Mouse (Mus musculus): ENCODE results near the gene Plekha4. TPM values are rescaled to one million over a fixed set of nuclear protein-coding genes. Genes with fewer than 3 reads are reported as not detected.

The Plekha4 gene
- polyA plus RNA-seq, 1 experiment from 2014 or later, result 1.1 TPM

- Histone ChIP-seq H3K27ac (replicated peaks) (no peak overlapping the region), H3K4me3 (no peak overlapping the region), H3K9me3 (peaks cover 3% of the 10 kb centered on the region; the same call in 1 of the 2 replicates), H3K9ac (no peak overlapping the region), H3K27me3 (replicated peaks) (no peaks in the 10 kb centered on the region), H3K36me3 (no peaks in the 10 kb centered on the region), H3K4me1 (peaks cover 7% of the 10 kb centered on the region), H3K4me2 (no peak overlapping the region)
- ATAC-seq (ENCODE audit: extremely low read depth, insufficient number of reproducible peaks, low FRiP score, low TSS enrichment), result no peak
- WGBS, result 74% methylated on average over 2 of the region's 2 CpGs
These were observed 14.1 kb downstream of the Plekha4 start for GRCm38 (mm10) chr7:45540213-45540612.

GRCm38 (mm10) chr7:45544525-45544924 is 18.4 kb downstream of the Plekha4 start:
- H3K9me3 ChIP-seq, result peaks cover 3% of the 10 kb centered on the region; the same call in 1 of the 2 replicates
- no peak overlapping the region for H3K9ac ChIP-seq
- 76% methylated on average over 1 of the region's 1 CpGs for WGBS
- no peak overlapping the region for H3K4me3 ChIP-seq
- no peaks in the 10 kb centered on the region for H3K36me3 ChIP-seq
- H3K4me2 ChIP-seq, result no peak overlapping the region
- H3K27ac ChIP-seq (replicated peaks), result no peak overlapping the region
- H3K27me3 ChIP-seq (replicated peaks), result no peaks in the 10 kb centered on the region
- H3K4me1 ChIP-seq, result no peaks in the 10 kb centered on the region
- no peak for ATAC-seq (ENCODE audit: extremely low read depth, insufficient number of reproducible peaks, low FRiP score, low TSS enrichment)

GRCm38 (mm10) chr7:45549641-45550436 is 23.7 kb downstream of the Plekha4 start:
- WGBS, result 82% methylated on average over 16 of the region's 16 CpGs
- H3K27me3 ChIP-seq (replicated peaks), result no peaks in the 10 kb centered on the region
- no peak overlapping the region for H3K4me3 ChIP-seq
- H3K36me3 ChIP-seq, result no peaks in the 10 kb centered on the region
- no peaks in the 10 kb centered on the region for H3K9me3 ChIP-seq
- ATAC-seq (ENCODE audit: extremely low read depth, insufficient number of reproducible peaks, low FRiP score, low TSS enrichment), result no peak
- no peak overlapping the region for H3K4me2 ChIP-seq
- no peaks in the 10 kb centered on the region; the same call in 1 of the 2 replicates for H3K4me1 ChIP-seq
- H3K9ac ChIP-seq, result no peak overlapping the region
- no peak overlapping the region for H3K27ac ChIP-seq (replicated peaks)

- WGBS, result 71% methylated on average over 11 of the region's 11 CpGs
- no peak for ATAC-seq (ENCODE audit: extremely low read depth, insufficient number of reproducible peaks, low FRiP score, low TSS enrichment)
These were observed 24.8 kb downstream of the Plekha4 start for GRCm38 (mm10) chr7:45550821-45551511.

GRCm38 (mm10) chr7:45551512-45551883 is 25.4 kb downstream of the Plekha4 start:
- Histone ChIP-seq H3K27me3 (replicated peaks) (no peaks in the 10 kb centered on the region), H3K27ac (replicated peaks) (no peak overlapping the region), H3K9ac (no peak overlapping the region), H3K4me2 (no peak overlapping the region), H3K9me3 (no peaks in the 10 kb centered on the region), H3K36me3 (no peaks in the 10 kb centered on the region), H3K4me1 (no peaks in the 10 kb centered on the region; the same call in 1 of the 2 replicates), H3K4me3 (no peak overlapping the region)
- no peak for ATAC-seq (ENCODE audit: extremely low read depth, insufficient number of reproducible peaks, low FRiP score, low TSS enrichment)
- 68% methylated on average over 8 of the region's 8 CpGs for WGBS

More at GRCm38 (mm10) chr7:45550821-45551511, 24.8 kb downstream of the Plekha4 start:
- Histone ChIP-seq H3K36me3 (no peaks in the 10 kb centered on the region), H3K27ac (replicated peaks) (no peak overlapping the region), H3K9ac (no peak overlapping the region; the same call in 1 of the 2 replicates), H3K4me2 (no peak overlapping the region), H3K4me3 (no peak overlapping the region), H3K4me1 (no peaks in the 10 kb centered on the region; the same call in 1 of the 2 replicates), H3K27me3 (replicated peaks) (no peaks in the 10 kb centered on the region), H3K9me3 (no peaks in the 10 kb centered on the region)

GRCm38 (mm10) chr7:45553519-45553918 is 27.4 kb downstream of the Plekha4 start:
- no peak overlapping the region for H3K9ac ChIP-seq
- 0 out of 2 replicates have a peak, but pooled peaks cover 1% of the 10 kb centered on the region for H3K27me3 ChIP-seq (replicated peaks)
- H3K36me3 ChIP-seq, result no peaks in the 10 kb centered on the region
- H3K4me1 ChIP-seq, result no peaks in the 10 kb centered on the region; the same call in 1 of the 2 replicates
- H3K27ac ChIP-seq (replicated peaks), result no peak overlapping the region
- H3K9me3 ChIP-seq, result no peaks in the 10 kb centered on the region
- 47% methylated on average over 8 of the region's 8 CpGs for WGBS
- H3K4me3 ChIP-seq, result no peak overlapping the region
- ATAC-seq (ENCODE audit: extremely low read depth, insufficient number of reproducible peaks, low FRiP score, low TSS enrichment), result no peak
- no peak overlapping the region for H3K4me2 ChIP-seq

- peaks cover 2% of the 10 kb centered on the region; the same call in 1 of the 2 replicates for H3K4me1 ChIP-seq
- no peak for ATAC-seq (ENCODE audit: extremely low read depth, insufficient number of reproducible peaks, low FRiP score, low TSS enrichment)
- 0 out of 2 replicates have a peak, but pooled peaks cover 3% of the 10 kb centered on the region for H3K27me3 ChIP-seq (replicated peaks)
- no peaks in the 10 kb centered on the region for H3K9me3 ChIP-seq
- H3K4me2 ChIP-seq, result no peak overlapping the region
- no peak overlapping the region for H3K27ac ChIP-seq (replicated peaks)
- H3K36me3 ChIP-seq, result no peaks in the 10 kb centered on the region
- no peak overlapping the region for H3K4me3 ChIP-seq
- H3K9ac ChIP-seq, result no peak overlapping the region
- WGBS, result 87% methylated on average over 2 of the region's 2 CpGs
These were observed 27.9 kb downstream of the Plekha4 start for GRCm38 (mm10) chr7:45553990-45554389.

GRCm38 (mm10) chr7:45554744-45555143 is 28.6 kb downstream of the Plekha4 start, which contains the start of gene Hsd17b14:
Hsd17b14 (plus strand) TSS chr7:45554893.
- Histone ChIP-seq H3K4me3 (no peak within 1 kb of the TSS), H3K9me3 (no peaks in the 10 kb centered on the region), H3K9ac (no peak within 1 kb of the TSS), H3K4me2 (no peak within 1 kb of the TSS), H3K27me3 (replicated peaks) (0 out of 2 replicates have a peak, but pooled peaks cover 3% of the 10 kb centered on the region), H3K4me1 (peaks cover 3% of the 10 kb centered on the region; the same call in 1 of the 2 replicates), H3K36me3 (no peaks in the 10 kb centered on the region), H3K27ac (replicated peaks) (no peak within 1 kb of the TSS)
- WGBS, result 42% methylated on average over 8 of the region's 8 CpGs
- ATAC-seq (ENCODE audit: extremely low read depth, insufficient number of reproducible peaks, low FRiP score, low TSS enrichment), result no peak

- Histone ChIP-seq H3K36me3 (no peaks in the 10 kb centered on the region), H3K27ac (replicated peaks) (no peak overlapping the region), H3K27me3 (replicated peaks) (peaks cover 6% of the 10 kb centered on the region; the same call in 1 of the 2 replicates), H3K4me2 (no peak overlapping the region), H3K9ac (no peak overlapping the region), H3K9me3 (no peaks in the 10 kb centered on the region), H3K4me3 (no peak overlapping the region), H3K4me1 (peaks cover 4% of the 10 kb centered on the region; the same call in 1 of the 2 replicates)
- ATAC-seq (ENCODE audit: extremely low read depth, insufficient number of reproducible peaks, low FRiP score, low TSS enrichment), result no peak
- 33% methylated on average over 8 of the region's 8 CpGs for WGBS
These were observed 29.7 kb downstream of the Plekha4 start for GRCm38 (mm10) chr7:45555787-45556186.

- 0 out of 2 replicates have a peak overlapping the region, but pooled peaks have one; percentile 24 for H3K9ac ChIP-seq
These were observed 32.8 kb downstream of the Plekha4 start for GRCm38 (mm10) chr7:45558907-45559306.

GRCm38 (mm10) chr7:45560241-45560640 is 34.1 kb downstream of the Plekha4 start:
- H3K9ac ChIP-seq, result no peak overlapping the region
- peaks cover 19% of the 10 kb centered on the region for H3K4me1 ChIP-seq
- peaks cover 6% of the 10 kb centered on the region; the same call in 1 of the 2 replicates for H3K27me3 ChIP-seq (replicated peaks)
- no peak overlapping the region for H3K27ac ChIP-seq (replicated peaks)
- H3K36me3 ChIP-seq, result no peaks in the 10 kb centered on the region
- no peak overlapping the region for H3K4me2 ChIP-seq
- H3K4me3 ChIP-seq, result no peak overlapping the region
- H3K9me3 ChIP-seq, result no peaks in the 10 kb centered on the region
- no peak for ATAC-seq (ENCODE audit: extremely low read depth, insufficient number of reproducible peaks, low FRiP score, low TSS enrichment)
- WGBS, result 74% methylated on average over 7 of the region's 7 CpGs

More at GRCm38 (mm10) chr7:45558907-45559306, 32.8 kb downstream of the Plekha4 start:
- H3K9me3 ChIP-seq, result no peaks in the 10 kb centered on the region
- no peak for ATAC-seq (ENCODE audit: extremely low read depth, insufficient number of reproducible peaks, low FRiP score, low TSS enrichment)
- H3K27me3 ChIP-seq (replicated peaks), result peaks cover 6% of the 10 kb centered on the region; the same call in 1 of the 2 replicates
- H3K27ac ChIP-seq (replicated peaks), result no peak overlapping the region
- no peak overlapping the region for H3K4me3 ChIP-seq
- no peak overlapping the region for H3K4me2 ChIP-seq
- peaks cover 19% of the 10 kb centered on the region for H3K4me1 ChIP-seq
- no peaks in the 10 kb centered on the region for H3K36me3 ChIP-seq
- 28% methylated on average over 6 of the region's 6 CpGs for WGBS

Measured in heart, embryonic 13.5 days (tissue).